Mouse (Mus musculus) splenic B cell, adult 2 months (primary cell): ENCODE results near the gene Col25a1.

ENCODE experiments used
- DNase-seq: peaks from one replicate; pipeline ENCODE4 v3.0.0-alpha.2; 2011; ENCODE audit warnings: low read depth, low spot score
- H3K27me3 ChIP-seq: 2 replicates; pipeline ENCODE4 v1.6.1; 2012; ENCODE audit warnings: mild to moderate bottlenecking, low read length, moderate library complexity, mixed read lengths; ENCODE audit not compliant: control insufficient read depth, poor library complexity, insufficient read depth, severe bottlenecking
- H3K36me3 ChIP-seq: 2 replicates; pipeline ENCODE4 v1.6.1; 2012; ENCODE audit warnings: mild to moderate bottlenecking, low read length, moderate library complexity, mixed read lengths; ENCODE audit not compliant: control insufficient read depth, poor library complexity, insufficient read depth, severe bottlenecking

Gene Col25a1

DNA sequence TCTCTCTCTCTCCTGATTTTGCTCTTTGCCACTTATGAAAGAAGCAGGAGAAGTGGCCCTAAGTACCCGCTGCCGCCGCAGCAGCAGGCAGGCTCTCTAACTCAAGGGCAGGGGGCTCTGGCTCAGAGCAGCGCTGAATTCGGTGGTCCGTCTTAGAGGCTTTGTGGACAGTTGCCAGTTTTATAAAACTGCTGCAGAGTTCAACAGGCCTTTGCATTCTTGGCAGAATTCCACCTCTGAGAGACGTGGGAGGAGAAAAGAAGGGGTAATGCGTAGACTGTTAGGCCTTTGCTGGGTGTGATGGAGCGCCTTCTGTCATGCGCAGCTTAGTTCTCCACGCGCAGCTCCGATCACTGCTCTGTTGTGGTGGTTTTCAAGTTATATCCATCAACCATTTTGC, 206.6 kb downstream of the Col25a1 start:
- H3K27me3 ChIP-seq = no peaks in the 10 kb centered on the region
- DNase-seq = no peak

DNA sequence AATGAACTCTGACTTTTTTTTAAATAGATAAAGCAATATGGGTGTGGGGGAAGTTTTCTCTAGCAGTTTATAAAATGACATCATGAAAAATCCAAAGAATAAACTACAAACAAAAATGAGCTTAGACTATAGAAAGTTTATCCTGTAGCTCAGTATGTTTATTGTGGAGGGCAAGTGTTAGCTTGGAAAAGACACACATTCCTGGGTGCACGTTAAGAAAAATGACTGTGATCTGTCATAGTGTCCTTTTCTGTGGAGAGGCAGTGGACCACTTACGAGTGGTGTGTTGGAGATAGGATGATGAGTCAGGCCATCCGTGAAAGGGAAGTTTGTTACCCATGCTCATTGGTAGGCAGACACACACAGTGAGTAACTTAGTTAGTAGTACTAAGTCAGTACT, 207.1 kb downstream of the Col25a1 start:
- no peaks in the 10 kb centered on the region for H3K36me3 ChIP-seq
- no peak for DNase-seq
- H3K27me3 ChIP-seq = no peaks in the 10 kb centered on the region

More for the DNA sequence above, 206.6 kb downstream of the Col25a1 start:
- H3K36me3 ChIP-seq = no peaks in the 10 kb centered on the region

DNA sequence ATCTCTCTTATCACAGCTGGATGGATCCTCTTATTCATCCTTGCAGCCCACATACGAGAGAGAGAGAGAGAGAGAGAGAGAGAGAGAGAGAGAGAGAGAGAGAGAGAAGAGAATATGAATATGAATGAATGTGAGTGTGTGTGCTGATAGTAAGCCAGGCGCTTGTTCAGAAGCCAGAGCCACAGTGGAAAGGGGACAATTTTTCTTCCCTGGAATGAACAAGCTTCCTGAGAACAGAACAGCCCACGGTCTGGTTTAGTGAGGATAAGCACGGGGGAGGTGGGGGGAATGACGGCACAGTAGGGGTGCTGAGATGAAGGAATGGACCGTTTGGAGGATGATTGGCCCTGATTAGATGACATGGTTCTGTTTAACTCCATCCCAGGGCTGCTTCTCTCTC, 218.9 kb downstream of the Col25a1 start:
- Histone ChIP-seq H3K27me3 (no peaks in the 10 kb centered on the region), H3K36me3 (no peaks in the 10 kb centered on the region)
- DNase-seq = no peak

DNA sequence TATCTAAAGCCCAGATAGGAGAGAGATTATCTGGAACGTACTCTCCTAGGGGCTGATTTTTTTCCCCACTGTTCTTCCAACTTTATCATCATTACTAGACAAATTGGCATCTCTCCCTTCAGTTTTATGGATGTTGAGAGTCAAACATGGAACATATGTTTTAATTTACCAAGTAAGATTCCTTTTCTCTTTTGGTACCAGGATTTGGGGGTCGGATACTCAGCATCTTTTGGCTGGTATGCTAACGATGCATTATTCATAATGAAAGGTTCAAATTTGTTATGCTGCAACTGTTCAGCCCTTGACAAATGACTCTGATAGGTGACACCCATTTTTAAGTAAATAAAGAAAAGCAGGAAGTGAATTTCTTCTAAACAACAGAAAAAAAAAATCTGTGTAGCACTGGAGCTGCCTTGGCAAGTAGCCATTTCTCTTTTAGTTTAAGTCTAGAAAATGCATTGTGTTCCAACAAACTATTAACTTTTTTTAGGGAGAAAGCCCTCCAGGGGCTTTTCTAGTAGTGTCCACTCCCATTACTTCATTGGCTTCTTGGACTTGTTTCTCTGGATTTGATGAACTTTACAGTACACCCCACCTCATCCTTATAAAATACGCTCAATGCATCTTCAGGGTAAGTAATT, 223.2 kb downstream of the Col25a1 start:
- DNase-seq = no peak
- H3K27me3 ChIP-seq = no peaks in the 10 kb centered on the region
- no peaks in the 10 kb centered on the region for H3K36me3 ChIP-seq

DNA sequence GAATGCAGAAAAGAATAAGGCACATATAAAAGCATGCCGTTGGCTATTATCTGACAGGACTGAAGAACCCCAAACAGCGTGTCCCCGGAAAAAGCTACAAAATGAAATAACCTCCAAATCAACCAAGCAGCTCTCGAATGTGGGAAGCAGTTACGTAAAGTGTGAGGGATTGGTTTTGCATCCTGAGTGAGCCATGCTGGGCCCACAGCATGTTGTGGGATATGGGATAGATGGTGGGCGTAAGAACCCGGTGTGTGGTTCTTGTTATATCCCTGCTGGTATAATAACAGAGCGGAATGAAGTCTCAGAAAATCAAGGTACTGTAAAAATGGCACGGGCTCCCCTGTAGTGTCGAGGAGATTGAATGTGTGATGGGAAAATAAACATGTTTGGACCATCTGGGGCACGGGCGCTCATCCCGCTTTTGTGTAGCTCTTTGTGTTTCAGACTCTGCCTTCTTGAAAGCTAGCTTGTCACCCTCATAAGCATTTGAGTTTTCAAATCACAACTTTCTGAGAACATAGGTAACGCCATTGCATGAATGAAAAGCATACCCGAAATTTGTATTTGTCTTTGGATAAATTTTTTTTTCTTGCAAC, 225.4 kb downstream of the Col25a1 start:
- Histone ChIP-seq H3K27me3 (no peaks in the 10 kb centered on the region), H3K36me3 (no peaks in the 10 kb centered on the region)
- DNase-seq = no peak

DNA sequence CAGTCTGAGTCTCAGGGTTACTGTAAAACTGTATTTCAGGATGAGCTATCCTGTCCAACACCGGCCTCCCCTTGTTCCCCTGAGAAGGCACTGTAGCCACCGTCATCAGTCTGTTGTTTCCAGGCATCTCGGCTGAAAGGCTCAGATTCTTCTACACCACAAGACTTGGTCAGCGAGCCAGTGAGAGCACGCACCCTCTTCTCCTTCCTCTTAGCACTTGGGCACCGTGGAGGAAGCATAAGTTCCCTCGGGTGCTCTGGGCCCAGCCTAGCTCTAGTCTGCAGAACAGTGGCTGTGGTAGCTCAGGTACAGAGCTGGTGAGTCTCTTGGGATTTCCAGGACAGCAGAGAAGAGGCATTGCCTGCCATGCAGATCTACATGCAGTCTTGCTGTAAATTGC, 229.5 kb downstream of the Col25a1 start:
- Histone ChIP-seq H3K36me3 (no peaks in the 10 kb centered on the region), H3K27me3 (no peaks in the 10 kb centered on the region)
- no peak for DNase-seq

DNA sequence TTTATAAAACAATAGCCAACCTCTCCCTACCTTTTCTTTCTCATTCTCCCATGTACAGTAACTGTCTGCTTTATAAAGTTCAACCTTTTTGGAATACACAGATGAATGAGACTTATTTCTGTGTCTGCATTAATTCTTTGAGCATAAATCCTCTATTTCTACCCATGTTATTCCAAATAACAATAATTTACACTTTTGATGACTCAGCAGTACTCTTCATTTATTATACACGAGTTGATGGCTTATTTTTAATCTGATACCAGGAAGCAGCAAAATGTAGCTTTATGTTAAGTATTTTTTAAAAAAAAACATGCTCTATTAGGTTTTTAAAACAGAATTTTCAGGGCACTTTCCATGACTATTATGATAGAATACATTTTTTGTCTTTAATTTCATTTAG, 230.6 kb downstream of the Col25a1 start:
- DNase-seq = no peak
- no peaks in the 10 kb centered on the region for H3K36me3 ChIP-seq
- no peaks in the 10 kb centered on the region for H3K27me3 ChIP-seq

DNA sequence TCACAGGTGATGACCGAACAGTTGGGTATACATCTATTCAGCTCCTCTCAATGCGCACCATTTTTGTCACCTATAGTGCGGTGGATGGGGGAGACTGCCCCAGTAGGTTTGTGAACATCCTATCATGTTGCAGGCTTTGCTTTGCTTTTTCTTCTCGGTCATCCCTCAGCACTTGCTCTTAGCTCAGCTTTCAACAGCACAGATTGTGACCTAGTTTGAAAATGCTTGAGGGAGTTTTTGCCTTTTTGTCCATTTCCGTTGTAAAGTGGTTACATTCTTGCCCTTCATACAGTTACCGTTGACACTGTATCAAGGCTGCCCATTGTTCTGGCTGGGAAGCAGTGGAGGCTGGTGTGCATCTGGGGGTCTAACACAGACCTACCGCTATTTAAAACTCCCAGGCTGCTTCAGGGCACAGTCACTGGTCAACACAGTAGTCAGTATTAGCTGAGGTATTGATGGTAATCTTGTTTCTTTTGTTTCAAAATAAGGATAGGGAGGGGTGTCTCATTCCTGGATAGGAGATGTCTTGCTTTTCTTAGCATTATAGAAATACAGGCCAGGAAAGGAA, 231.6 kb downstream of the Col25a1 start:
- no peak for DNase-seq
- H3K27me3 ChIP-seq = no peaks in the 10 kb centered on the region
- no peaks in the 10 kb centered on the region for H3K36me3 ChIP-seq

DNA sequence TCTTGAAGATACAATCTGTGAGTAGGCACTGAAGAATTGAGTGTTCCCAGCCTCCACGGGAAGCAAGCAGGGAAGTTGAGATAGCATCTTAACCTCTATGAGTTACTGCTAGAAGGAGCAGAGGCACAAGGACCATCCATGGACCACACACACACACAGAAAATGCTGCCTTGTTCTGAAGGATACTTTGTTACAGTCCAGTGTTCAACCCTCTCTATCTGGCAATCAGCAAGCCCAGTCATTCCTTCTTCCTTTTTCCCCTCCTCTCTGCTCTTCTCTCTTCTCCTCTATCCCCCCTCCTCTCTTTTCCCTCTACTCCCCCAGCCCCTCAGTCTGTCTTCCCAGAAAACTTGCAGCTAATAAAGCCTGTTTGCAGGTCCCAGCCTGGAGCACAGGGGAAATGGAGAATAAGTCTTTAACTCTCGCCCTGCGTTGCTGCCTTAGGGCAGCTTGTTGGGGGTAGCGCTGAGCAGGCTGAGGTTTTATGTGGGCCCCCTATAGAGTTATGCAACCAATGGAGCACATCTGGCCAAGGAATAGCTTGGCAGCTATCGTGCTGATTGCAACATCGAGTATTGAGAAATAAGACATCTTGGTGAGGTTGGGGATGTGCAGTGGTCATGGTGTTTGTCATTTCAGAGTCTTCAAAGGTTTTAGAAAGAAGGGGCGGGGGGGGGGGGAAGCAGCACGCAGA, 235.8 kb downstream of the Col25a1 start:
- H3K36me3 ChIP-seq = no peaks in the 10 kb centered on the region
- no peaks in the 10 kb centered on the region for H3K27me3 ChIP-seq
- DNase-seq = no peak

DNA sequence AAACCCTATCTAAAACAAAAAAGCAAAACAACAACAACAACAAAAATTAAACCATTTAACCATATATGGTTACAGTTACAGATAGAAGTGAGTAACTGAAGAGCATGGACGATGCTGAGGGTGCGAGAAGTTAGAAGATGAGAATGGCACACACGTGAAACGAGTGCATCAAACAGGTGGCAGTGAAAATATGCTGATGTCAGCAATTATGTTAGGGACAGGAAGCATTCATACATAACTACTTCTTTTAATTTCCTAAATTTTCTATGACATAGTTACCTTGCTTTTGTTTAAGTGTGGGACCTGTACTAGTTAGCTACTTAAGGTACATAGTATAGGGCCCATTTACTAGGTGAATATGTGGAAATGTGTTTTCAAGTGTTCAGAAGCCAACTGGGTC, 237.1 kb downstream of the Col25a1 start:
- no peaks in the 10 kb centered on the region for H3K27me3 ChIP-seq
- DNase-seq = no peak
- H3K36me3 ChIP-seq = no peaks in the 10 kb centered on the region

DNA sequence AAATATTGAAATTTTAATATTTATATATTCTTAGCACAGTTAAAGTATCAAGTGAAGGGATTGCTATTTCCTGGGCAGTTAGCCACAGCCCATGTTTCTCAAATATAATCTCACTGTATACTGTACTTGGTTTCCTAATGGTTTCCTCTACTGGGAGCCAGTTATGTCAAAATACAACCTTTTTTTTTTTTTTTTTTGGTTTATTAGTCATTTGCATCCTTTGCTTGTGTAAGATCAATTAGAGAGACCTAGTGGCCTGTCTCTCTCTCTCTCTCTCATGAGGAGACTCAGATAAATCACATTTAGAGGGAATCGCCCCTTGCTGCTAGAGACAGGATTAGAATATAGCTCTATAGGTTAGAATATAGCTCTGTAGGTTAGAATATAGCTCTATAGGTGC, 237.8 kb downstream of the Col25a1 start:
- H3K36me3 ChIP-seq = no peaks in the 10 kb centered on the region
- no peak for DNase-seq
- no peaks in the 10 kb centered on the region for H3K27me3 ChIP-seq

DNA sequence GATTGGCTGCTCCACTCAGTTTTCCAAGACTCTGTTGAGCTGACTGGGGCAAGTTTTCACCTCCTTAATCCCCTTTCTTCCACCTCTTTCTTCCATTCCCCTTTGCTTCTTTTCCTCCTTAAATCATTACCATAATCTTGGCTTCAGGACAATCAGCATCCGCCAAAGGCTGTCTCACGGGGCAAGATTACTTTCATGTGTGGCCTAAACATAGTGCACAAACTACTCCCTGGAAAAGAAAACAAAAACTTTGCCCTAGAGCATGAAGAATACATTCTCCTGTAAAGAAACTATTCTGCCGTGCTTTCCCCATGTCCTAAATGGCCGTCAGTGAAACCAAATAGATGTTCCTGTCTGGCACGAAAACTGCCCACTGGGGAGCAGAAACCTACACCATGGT, 238.9 kb downstream of the Col25a1 start:
- no peaks in the 10 kb centered on the region for H3K27me3 ChIP-seq
- H3K36me3 ChIP-seq = no peaks in the 10 kb centered on the region
- DNase-seq = no peak

DNA sequence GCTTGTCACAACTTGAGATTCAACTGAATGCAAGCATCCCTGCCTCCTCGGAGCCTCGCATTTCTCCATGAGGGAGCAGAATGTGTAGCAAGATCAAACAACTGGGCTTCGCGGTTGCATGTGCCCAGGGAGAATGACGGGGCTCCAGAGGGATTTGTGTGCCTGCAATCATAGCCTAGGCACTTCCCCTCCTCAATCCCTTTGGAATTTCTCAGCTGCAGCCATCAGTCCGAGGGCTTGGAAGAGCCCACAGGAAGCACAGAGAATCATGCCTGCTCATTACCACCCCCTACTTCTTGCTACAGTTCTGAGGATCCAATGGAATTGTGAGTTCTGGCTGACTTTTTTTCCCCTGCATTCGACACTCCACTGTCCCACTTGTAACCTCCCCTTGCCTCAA, 241.8 kb downstream of the Col25a1 start:
- H3K36me3 ChIP-seq = no peaks in the 10 kb centered on the region
- H3K27me3 ChIP-seq = no peaks in the 10 kb centered on the region
- DNase-seq = no peak

DNA sequence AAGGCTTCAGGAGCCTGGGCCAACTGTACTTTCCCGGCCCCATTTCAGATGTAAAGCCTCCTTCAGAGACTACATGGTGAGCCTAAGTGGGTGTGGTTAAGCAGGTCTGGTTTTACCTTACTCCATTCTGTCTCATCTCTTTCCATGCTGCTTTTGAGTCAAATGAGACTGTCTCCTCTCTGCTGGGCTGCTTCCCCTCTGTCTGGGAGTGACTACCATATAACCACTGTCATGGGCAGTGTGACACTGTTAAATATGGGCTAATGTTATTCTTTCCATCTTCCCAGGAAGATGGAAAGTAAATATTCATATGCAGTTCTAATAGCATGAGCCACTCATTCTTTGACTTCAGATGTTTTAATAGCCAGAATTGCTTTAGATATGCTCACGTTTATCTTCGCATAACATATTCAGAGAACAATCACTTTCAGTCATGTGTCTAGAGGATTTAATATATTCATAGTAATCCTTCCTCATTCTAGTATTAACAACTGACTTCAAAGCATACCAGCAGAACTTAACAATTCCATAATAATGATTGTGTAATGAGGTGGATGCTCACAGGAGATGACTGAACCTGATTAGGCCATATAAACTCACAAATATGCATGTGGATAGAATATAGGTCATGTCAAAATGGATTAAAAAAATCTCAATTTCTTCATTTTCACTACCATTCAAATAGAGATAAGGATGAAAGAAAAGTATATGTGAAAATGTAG, 243.5 kb downstream of the Col25a1 start:
- H3K27me3 ChIP-seq = no peaks in the 10 kb centered on the region
- no peak for DNase-seq
- H3K36me3 ChIP-seq = no peaks in the 10 kb centered on the region

DNA sequence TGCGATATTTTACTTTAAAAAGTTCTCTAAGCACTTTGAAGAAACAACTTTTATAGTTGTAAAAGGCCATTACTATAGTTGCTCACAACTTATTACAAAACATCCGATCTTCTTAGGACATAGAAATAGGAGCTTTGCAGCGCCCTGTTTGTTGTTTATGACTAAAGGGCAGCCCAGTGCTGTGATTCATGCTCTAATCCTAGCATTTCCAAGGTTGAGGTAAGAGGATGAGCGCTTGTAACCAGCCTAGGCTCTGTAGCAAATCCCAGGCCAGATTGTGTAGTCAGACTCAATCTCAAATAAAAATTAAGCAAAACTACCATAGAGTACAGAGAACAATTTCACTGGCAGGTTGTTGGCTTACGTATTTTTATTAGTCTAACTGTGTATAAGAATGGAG, 246.5 kb downstream of the Col25a1 start:
- DNase-seq = no peak
- Histone ChIP-seq H3K36me3 (no peaks in the 10 kb centered on the region), H3K27me3 (no peaks in the 10 kb centered on the region)
